Mouse (Mus musculus) liver, embryonic 13.5 days (tissue): Measurements from ENCODE around the gene Sh3bp4. TPM values are rescaled to one million over a fixed set of nuclear protein-coding genes. Genes with fewer than 3 reads are reported as not detected.

Source experiments
- ATAC-seq: fragments of 200-750 bp; cut with Nextera tagmentation; 2 replicates; pipeline ENCODE4 v1.8.0; 2017; ENCODE audit warnings: low read depth, mild to moderate bottlenecking, moderate number of reproducible peaks, moderate library complexity
- DNase-seq: peaks from one replicate; pipeline ENCODE4 v3.0.0; 2022
- H3K27ac ChIP-seq: fragments of 300-500 bp; sonication (generic); 2 replicates; pipeline ENCODE4 v1.5.1; 2015; ENCODE audit warnings: moderate library complexity, mild to moderate bottlenecking, inconsistent platforms
- H3K27me3 ChIP-seq: fragments of 300-500 bp; sonication (generic); 2 replicates; pipeline ENCODE4 v1.6.1; 2015; ENCODE audit warnings: mild to moderate bottlenecking, inconsistent platforms
- H3K36me3 ChIP-seq: fragments of 300-500 bp; sonication (generic); 2 replicates; pipeline ENCODE4 v1.6.1; 2015; ENCODE audit warnings: mild to moderate bottlenecking, inconsistent platforms
- H3K4me1 ChIP-seq: fragments of 300-500 bp; sonication (generic); replicated peaks from 2 replicates; pipeline ENCODE4 v1.6.1; 2015; ENCODE audit warnings: inconsistent platforms
- H3K4me2 ChIP-seq: fragments of 300-500 bp; sonication (generic); 2 replicates; pipeline ENCODE4 v1.6.1; 2015; ENCODE audit warnings: inconsistent platforms, mild to moderate bottlenecking, moderate library complexity
- H3K4me3 ChIP-seq: fragments of 300-500 bp; sonication (generic); replicated peaks from 2 replicates; pipeline ENCODE4 v1.5.1; 2015; ENCODE audit warnings: mild to moderate bottlenecking, inconsistent platforms
- H3K9ac ChIP-seq: fragments of 300-500 bp; sonication (generic); 2 replicates; pipeline ENCODE4 v1.6.1; 2015; ENCODE audit warnings: mild to moderate bottlenecking, inconsistent platforms
- H3K9me3 ChIP-seq: fragments of 300-500 bp; sonication (generic); replicated peaks from 2 replicates; pipeline ENCODE4 v1.6.1; 2016; ENCODE audit warnings: inconsistent platforms
- WGBS: fragments of 180-500 bp; shearing (Covaris S2); methylation state at CpG from one replicate; pipeline ENCODE4 v1.1.7; 2015; ENCODE audit not compliant: insufficient replicate concordance; 5-methylcytosine and 5-hydroxymethylcytosine counted together
- polyA plus RNA-seq: library from polyadenylated mRNA; unstranded; fragments of >200 nt; fragmentation: Nextera tagmentation; extraction: Ambion mirVana; gene quantifications from 2 replicates; pipeline ENCODE4 v1.2.1, GENCODE M21; 2015

Sh3bp4 gene
- polyA plus RNA-seq, result 0.81 and 0.86 TPM in 2 replicates

DNA sequence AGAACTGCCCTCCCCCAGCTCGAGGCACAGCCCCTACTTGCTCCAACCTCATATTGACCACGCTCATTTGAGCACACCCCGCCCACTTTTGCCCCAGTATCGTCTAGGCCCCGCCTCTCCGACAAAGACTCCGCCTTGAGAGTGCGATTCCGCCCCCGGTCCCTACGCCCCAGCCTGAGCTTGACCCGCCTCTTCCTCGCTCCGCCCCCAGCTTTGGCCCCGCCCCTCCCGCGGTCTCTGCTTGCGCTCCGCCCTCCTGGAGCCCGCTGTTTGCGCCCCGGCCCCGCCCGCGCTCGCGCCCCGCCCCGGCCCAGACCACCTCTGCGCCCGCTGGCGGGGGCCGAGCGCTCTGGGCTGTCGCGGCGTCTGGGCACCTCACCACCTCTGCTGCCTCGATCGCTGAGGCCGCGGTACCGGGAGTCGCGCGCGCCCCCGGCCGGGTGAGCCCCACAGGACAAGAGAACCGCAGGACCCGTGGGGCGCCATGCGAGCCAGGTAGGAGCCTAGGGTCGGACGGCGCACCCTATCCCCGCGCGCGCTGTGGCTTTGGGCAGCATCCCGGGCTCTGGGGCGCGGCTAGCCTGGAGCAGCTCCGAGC lies at the start of gene Sh3bp4:
TSS of gene Sh3bp4 (plus strand) at position 313 of the 598 bp plus-strand sequence.
- H3K4me2 ChIP-seq, result peak within 1 kb of the TSS; percentile 84
- H3K4me3 ChIP-seq, result peak within 1 kb of the TSS; percentile 64
- peaks cover 29% of the 10 kb centered on the region for H3K4me1 ChIP-seq
- 2% methylated on average over 60 of the region's 63 CpGs for WGBS
- peak within 1 kb of the TSS; percentile 55; the same call in 1 of the 2 replicates for H3K27ac ChIP-seq
- peak within 1 kb of the TSS; percentile 59 for H3K9ac ChIP-seq
- no peaks in the 10 kb centered on the region for H3K36me3 ChIP-seq
- ATAC-seq, result peak; percentile 93
- H3K27me3 ChIP-seq, result peaks cover 35% of the 10 kb centered on the region
- peak; percentile 89 for DNase-seq
- H3K9me3 ChIP-seq, result no peaks in the 10 kb centered on the region

DNA sequence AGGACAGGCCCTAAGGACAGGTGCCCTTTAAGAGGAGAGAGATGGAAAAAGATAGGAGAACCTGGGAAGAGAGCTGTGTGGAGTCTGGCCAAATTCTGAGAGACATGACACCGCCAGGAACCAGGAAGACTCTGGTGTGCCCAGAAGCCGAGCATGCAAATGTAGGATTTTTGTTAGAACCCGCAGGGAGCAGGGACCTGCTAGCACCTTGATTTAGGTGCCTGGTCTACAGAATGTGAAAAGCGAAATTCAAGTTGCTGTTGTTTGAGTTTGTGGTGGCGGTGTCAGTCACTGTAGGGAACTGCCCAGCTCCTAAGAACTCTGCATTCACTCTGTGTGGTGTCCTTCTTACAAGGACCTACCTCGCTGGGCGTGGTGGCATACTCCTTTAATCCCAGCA lies 47.2 kb upstream of the Sh3bp4 start:
- Histone ChIP-seq H3K4me2 (no peak overlapping the region), H3K9ac (no peak overlapping the region), H3K36me3 (no peaks in the 10 kb centered on the region), H3K27me3 (no peaks in the 10 kb centered on the region), H3K4me1 (peaks cover 6% of the 10 kb centered on the region; the same call in 1 of the 2 replicates), H3K9me3 (no peaks in the 10 kb centered on the region), H3K27ac (no peak overlapping the region), H3K4me3 (no peak overlapping the region)
- DNase-seq (no peak), ATAC-seq (no peak)
- WGBS, result 73% methylated on average over 7 of the region's 7 CpGs

DNA sequence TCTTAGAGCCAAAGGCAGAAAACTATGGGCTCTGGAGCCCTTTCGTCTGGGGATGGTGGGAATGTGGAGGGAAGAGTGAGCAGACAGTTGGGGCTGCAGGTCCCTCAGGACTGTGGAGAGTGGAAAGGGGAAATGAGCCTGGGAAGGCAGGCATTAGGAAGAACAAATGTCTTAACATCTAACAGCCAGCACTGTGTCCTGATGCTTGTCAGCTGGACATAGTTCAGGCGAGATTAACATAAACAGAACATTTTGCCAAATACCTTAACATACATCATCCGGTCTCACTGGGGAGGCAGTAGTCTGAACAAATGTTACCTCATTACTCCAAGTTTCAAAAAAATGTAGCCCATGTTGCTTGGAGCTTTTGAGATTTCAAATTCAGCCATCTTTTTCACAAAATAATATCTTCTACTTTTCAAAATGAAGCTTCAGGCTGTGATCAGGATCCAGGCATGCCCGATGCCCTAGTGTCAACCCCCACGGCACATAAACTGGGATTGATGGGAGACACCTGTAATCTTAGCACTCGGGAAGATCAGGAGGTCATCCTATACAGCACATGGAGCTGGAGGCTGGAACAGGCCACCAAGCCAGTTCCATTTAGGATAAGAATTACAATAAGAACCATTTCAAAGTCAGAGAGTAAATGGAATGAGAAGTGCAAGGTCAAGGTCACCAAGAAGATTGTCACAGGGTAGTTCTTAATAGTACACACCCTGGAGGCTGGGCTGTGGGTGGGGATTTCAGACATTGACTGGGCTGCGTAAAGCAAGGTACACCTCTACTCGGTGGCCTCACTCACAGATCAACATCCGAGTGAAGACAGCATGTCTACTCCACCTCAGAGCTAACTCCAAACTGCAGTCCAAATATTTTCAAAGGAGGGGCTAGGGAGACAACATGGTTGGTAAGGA lies 45.3 kb upstream of the Sh3bp4 start:
- H3K4me3 ChIP-seq, result no peak overlapping the region
- H3K27ac ChIP-seq, result no peak overlapping the region
- DNase-seq (no peak), ATAC-seq (no peak)
- H3K4me1 ChIP-seq, result peaks cover 6% of the 10 kb centered on the region; the same call in 1 of the 2 replicates
- no peak overlapping the region for H3K9ac ChIP-seq
- WGBS, result 64% methylated on average over 9 of the region's 9 CpGs
- no peaks in the 10 kb centered on the region for H3K36me3 ChIP-seq
- no peaks in the 10 kb centered on the region for H3K9me3 ChIP-seq
- no peak overlapping the region for H3K4me2 ChIP-seq
- H3K27me3 ChIP-seq, result no peaks in the 10 kb centered on the region

DNA sequence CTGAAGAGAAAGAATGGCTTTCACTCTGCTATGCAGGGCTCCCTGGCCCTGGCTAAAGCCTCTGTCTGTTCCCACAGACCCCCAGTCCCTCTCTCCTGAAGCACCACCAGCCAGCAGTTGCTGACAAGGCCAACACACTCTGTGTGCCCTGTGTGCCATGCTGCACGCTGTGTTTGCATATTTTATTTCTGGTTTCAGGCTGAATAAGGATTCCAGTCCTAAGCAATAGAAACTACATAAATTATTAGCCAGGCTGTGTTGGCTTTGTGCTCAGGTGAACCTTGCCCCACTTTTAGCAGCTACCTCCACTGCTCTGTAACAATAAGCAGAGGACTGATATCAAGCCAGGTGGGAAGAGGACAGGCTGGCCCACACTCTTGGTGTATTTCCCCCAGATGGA lies 44.2 kb upstream of the Sh3bp4 start:
- H3K9ac ChIP-seq, result no peak overlapping the region
- H3K4me1 ChIP-seq, result peaks cover 6% of the 10 kb centered on the region; the same call in 1 of the 2 replicates
- no peaks in the 10 kb centered on the region for H3K27me3 ChIP-seq
- ATAC-seq, result no peak
- 64% methylated on average over 1 of the region's 1 CpGs for WGBS
- H3K36me3 ChIP-seq, result no peaks in the 10 kb centered on the region
- no peak overlapping the region for H3K4me3 ChIP-seq
- H3K9me3 ChIP-seq, result no peaks in the 10 kb centered on the region
- H3K27ac ChIP-seq, result no peak overlapping the region
- H3K4me2 ChIP-seq, result no peak overlapping the region
- no peak for DNase-seq

DNA sequence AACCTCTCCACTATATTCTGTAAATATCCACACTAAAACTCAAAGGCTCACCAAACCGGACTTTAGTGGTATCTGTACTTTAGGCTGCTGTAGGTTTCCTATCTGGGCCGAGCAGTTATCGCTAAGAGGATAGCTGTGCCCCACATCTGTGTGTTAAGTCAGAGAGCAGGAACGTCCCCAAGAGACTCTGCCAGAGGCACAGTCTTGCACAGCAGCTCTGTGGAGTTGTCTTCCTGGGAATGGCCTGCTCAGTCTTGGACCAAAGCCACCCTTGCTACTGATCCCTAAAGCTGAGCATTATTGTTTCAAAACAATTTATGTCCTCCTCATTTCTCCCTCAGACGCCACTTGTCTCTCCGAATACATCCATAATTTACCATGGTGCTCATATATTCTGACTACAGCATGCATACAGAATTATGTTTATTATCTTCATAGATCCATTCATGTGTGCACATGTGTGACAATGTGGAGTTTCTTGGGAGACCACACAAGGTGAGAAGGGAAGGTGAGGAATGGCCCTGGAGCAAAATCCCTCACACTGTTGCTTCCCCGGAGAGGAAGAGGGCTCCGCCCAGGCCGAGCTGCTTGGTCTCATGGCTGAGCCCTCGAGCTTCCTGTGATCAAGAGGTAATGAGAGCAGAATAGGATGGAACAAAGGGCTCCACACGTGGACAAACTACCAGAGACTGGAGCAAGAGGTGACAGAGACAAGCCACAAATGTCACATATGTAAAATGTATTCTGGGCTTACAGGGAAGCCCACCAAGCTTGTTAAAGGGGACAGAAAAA lies 40.9 kb upstream of the Sh3bp4 start:
- no peak for DNase-seq
- WGBS, result 56% methylated on average over 11 of the region's 11 CpGs

DNA sequence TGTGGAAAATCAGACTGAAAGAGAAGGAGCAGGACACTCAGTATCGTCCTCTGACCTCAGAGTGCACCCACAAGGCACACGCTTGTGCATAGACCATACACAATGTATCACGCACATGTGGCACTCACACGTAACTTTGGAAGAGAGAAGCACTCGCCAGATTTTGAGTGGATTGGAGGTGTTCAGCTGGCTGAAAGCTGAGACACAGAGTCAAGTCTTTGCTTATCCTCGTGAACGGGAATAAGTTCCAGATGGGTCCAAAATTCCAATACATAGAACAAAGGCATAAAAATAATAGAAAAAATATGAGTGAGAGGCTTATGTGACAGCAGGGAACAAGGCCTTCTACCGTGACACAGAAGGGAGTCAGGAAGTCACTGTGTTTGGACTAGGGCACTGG lies 36.6 kb upstream of the Sh3bp4 start:
- no peak overlapping the region for H3K4me2 ChIP-seq
- H3K4me3 ChIP-seq, result no peak overlapping the region
- H3K27ac ChIP-seq, result no peak overlapping the region
- H3K4me1 ChIP-seq, result no peaks in the 10 kb centered on the region
- DNase-seq (no peak), ATAC-seq (no peak)
- H3K9ac ChIP-seq, result no peak overlapping the region
- H3K36me3 ChIP-seq, result no peaks in the 10 kb centered on the region
- no peaks in the 10 kb centered on the region for H3K27me3 ChIP-seq
- WGBS, result 69% methylated on average over 8 of the region's 8 CpGs
- no peaks in the 10 kb centered on the region for H3K9me3 ChIP-seq

More for the DNA sequence above, 40.9 kb upstream of the Sh3bp4 start:
- no peaks in the 10 kb centered on the region for H3K9me3 ChIP-seq
- H3K4me2 ChIP-seq, result no peak overlapping the region
- H3K4me3 ChIP-seq, result no peak overlapping the region
- peaks cover 6% of the 10 kb centered on the region; the same call in 1 of the 2 replicates for H3K4me1 ChIP-seq
- H3K27me3 ChIP-seq, result no peaks in the 10 kb centered on the region
- no peak for ATAC-seq
- H3K9ac ChIP-seq, result no peak overlapping the region
- no peaks in the 10 kb centered on the region for H3K36me3 ChIP-seq
- no peak overlapping the region for H3K27ac ChIP-seq

DNA sequence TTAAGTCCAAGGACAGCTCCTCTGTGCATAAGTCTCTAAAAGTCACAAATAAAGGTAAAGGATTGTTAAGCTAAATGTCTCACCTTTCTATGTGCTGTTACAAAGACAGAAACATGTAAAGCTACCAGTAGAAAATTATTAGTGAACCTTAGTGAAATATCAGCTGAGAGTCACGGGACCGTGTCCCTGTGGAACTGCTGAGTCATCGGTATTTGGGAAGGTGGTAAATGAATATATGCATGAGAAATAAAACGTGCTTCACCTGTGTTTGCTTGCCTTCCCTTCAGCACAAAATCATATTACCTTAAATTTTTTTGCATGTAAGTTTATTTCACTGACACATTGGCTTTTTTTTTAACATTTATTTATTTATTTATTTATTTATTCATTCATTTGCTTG lies 36.2 kb upstream of the Sh3bp4 start:
- Histone ChIP-seq H3K9me3 (no peaks in the 10 kb centered on the region), H3K36me3 (no peaks in the 10 kb centered on the region), H3K4me2 (no peak overlapping the region), H3K27ac (no peak overlapping the region), H3K9ac (no peak overlapping the region), H3K4me3 (no peak overlapping the region), H3K27me3 (no peaks in the 10 kb centered on the region), H3K4me1 (no peaks in the 10 kb centered on the region)
- 63% methylated on average over 4 of the region's 4 CpGs for WGBS
- no peak for DNase-seq
- ATAC-seq, result no peak

DNA sequence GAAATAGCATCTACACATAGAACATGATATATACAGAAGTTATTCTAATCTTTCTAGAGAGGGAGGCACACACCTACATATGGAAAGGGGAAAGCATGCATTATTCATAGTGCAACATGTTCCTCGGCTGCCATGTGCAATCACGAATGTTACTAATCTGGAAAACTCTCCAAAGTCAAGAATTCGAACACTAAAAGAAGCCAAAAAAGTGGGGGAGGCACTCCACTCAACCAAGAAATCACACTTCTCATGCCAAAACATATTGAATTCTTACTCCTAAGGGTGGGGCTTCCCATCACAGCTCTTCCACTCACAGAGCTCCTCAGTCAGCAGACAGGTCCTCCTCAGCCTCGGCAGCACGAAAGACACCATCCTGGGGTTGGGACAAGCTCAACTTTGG lies 35.1 kb upstream of the Sh3bp4 start:
- Histone ChIP-seq H3K4me1 (no peaks in the 10 kb centered on the region), H3K9me3 (no peaks in the 10 kb centered on the region), H3K4me2 (no peak overlapping the region), H3K36me3 (no peaks in the 10 kb centered on the region), H3K9ac (no peak overlapping the region), H3K27me3 (no peaks in the 10 kb centered on the region), H3K27ac (no peak overlapping the region), H3K4me3 (no peak overlapping the region)
- WGBS, result 67% methylated on average over 5 of the region's 5 CpGs
- no peak for DNase-seq
- no peak for ATAC-seq

DNA sequence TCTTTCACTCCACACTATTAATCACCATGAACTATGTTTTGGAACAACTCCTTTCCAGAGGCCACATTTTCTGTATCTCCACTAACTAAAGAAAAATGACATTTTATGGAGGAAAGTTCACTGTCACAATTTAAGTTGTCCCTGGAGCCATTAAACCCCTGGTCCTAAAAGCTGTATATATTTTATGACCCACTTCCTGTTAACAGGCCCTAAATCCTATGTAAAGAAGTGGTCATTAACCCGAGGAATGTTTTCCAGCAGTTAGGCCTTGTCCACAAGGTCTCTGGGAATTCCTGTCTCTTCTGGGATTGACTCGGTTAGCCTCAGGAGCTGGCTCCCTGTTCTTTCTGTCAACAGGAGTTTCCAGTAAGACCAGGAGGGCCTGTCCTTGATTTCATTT lies 30.4 kb upstream of the Sh3bp4 start:
- no peaks in the 10 kb centered on the region for H3K27me3 ChIP-seq
- H3K9me3 ChIP-seq, result no peaks in the 10 kb centered on the region
- DNase-seq, result no peak
- H3K4me1 ChIP-seq, result no peaks in the 10 kb centered on the region
- no peak overlapping the region for H3K9ac ChIP-seq
- no peaks in the 10 kb centered on the region for H3K36me3 ChIP-seq
- no peak overlapping the region for H3K4me2 ChIP-seq
- ATAC-seq, result no peak
- no peak overlapping the region for H3K4me3 ChIP-seq
- WGBS, result 51% methylated on average over 2 of the region's 2 CpGs
- no peak overlapping the region for H3K27ac ChIP-seq

DNA sequence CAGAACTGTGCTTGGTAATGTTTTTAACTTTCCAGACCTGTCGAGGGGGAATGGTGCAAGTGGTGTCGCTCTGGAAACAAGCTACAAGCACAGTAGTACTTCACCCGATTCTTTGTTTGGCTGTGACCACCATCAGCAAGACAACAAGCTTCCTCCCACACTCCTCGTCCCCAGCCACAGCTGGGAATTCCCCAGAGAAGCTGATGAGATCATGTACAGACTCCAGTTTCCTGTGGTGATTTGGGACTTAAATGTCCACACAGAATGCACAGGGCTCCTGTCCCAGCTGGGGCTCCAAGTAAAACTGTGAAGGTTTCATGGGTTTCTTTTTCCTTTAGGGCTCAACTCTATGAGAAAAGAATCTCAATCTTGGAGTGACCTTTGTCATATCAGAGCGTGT lies 28.9 kb upstream of the Sh3bp4 start:
- ATAC-seq, result no peak
- H3K4me3 ChIP-seq, result no peak overlapping the region
- no peak for DNase-seq
- no peaks in the 10 kb centered on the region for H3K36me3 ChIP-seq
- no peak overlapping the region for H3K9ac ChIP-seq
- no peaks in the 10 kb centered on the region for H3K9me3 ChIP-seq
- no peaks in the 10 kb centered on the region for H3K27me3 ChIP-seq
- no peaks in the 10 kb centered on the region for H3K4me1 ChIP-seq
- WGBS, result 46% methylated on average over 5 of the region's 5 CpGs
- H3K27ac ChIP-seq, result no peak overlapping the region
- no peak overlapping the region for H3K4me2 ChIP-seq

DNA sequence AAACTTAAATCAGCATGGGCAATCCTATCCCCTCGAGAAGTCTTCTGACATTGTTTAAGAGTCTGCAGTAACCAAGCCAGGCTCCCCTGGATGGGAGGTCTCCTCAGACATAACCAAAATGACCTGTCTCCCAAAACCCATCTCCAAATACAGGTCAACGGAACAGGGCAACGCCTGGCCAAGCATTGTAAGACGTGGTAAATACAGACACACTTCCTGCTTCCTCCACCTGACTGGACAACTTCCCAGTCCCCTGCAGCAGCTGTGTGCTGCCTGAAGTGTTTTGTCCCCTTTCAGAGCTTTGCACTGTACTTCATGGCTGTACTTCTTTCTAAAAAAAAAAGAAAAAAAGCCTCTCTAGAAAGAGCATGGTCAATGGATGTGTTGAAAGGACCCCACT lies 28.1 kb upstream of the Sh3bp4 start:
- ATAC-seq (no peak), DNase-seq (no peak)
- Histone ChIP-seq H3K9me3 (no peaks in the 10 kb centered on the region), H3K4me3 (no peak overlapping the region), H3K4me2 (no peak overlapping the region), H3K4me1 (no peaks in the 10 kb centered on the region), H3K27ac (no peak overlapping the region), H3K27me3 (no peaks in the 10 kb centered on the region), H3K36me3 (no peaks in the 10 kb centered on the region), H3K9ac (no peak overlapping the region)
- 53% methylated on average over 4 of the region's 4 CpGs for WGBS
